Mouse (Mus musculus): ENCODE results near the gene Slc36a2. TPM values are rescaled to one million over a fixed set of nuclear protein-coding genes. Genes with fewer than 3 reads are reported as not detected.
"Not testable (repeated sequence)": the region's sequence is repeated elsewhere in the genome, so short reads cannot be mapped to it uniquely, and the experiment has no call there.

Gene Slc36a2
- polyA plus RNA-seq, 1 experiment from 2014 or later = 1.1 TPM

DNA sequence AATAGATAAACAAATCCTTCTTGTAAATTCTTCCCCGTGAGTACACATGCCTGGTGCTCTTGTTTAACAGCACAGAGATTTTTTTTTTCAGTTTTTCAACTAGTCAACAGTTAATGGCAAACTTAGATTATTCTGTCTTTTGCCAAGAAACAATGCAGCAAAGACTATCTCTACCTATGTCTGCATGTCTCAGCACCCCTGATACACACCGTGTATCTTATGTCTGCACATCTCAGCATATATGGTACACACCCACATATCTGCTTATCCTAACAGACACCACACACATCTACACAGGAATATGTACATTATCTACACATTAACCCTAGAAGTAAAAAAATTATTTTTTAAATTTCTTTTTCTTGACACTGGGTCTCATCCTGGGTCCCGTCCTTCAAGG is 58.2 kb downstream of the Slc36a2 start:
- Histone ChIP-seq H3K36me3 (ENCODE audit: insufficient read depth) (no peaks in the 10 kb centered on the region), H3K4me1 (ENCODE audit: insufficient read depth) (no peaks in the 10 kb centered on the region), H3K9ac (no peak overlapping the region), H3K27me3 (ENCODE audit: insufficient read depth, low read length) (no peaks in the 10 kb centered on the region), H3K4me3 (ENCODE audit: low read depth, low read length) (no peak overlapping the region), H3K4me2 (no peak overlapping the region), H3K9me3 (ENCODE audit: low read depth, low read length) (no peaks in the 10 kb centered on the region), H3K27ac (ENCODE audit: low read depth) (no peak overlapping the region)
- 68% methylated on average over 3 of the region's 3 CpGs for WGBS
- ATAC-seq (ENCODE audit: insufficient read depth) = no peak
- no peak for DNase-seq
- no peak for TF ChIP-seq CTCF (IDR thresholded peaks at IDR 0.05; ENCODE audit: low read depth)

DNA sequence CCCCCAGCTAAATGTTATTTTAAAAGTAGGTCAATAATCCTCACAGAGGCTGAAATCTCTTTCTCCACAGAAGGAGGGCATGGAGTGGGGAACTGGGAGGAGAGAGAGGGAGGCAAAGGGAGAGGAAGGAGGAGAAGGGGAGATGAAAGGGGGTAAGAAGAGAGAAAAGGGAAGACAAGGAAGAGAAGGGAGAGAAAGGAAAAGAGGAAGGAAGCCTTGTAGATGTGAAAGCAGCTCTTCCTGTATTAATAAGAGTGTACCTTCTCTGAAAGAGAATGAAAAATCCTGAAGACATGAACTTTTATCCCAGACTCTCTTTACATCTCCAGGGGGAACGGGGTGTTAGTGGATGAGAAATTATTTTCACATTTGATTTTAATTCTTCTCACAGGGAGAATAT is 63.4 kb downstream of the Slc36a2 start:
- Histone ChIP-seq H3K4me2 (no peak overlapping the region), H3K4me1 (ENCODE audit: insufficient read depth) (no peaks in the 10 kb centered on the region), H3K9ac (no peak overlapping the region), H3K27ac (ENCODE audit: low read depth) (no peak overlapping the region), H3K4me3 (ENCODE audit: low read depth, low read length) (no peak overlapping the region), H3K36me3 (ENCODE audit: insufficient read depth) (no peaks in the 10 kb centered on the region), H3K9me3 (ENCODE audit: low read depth, low read length) (no peaks in the 10 kb centered on the region), H3K27me3 (ENCODE audit: insufficient read depth, low read length) (no peaks in the 10 kb centered on the region)
- WGBS = 79% methylated on average over 1 of the region's 1 CpGs
- TF ChIP-seq CTCF (IDR thresholded peaks at IDR 0.05; ENCODE audit: low read depth) = no peak
- DNase-seq (no peak), ATAC-seq (ENCODE audit: insufficient read depth) (no peak)

DNA sequence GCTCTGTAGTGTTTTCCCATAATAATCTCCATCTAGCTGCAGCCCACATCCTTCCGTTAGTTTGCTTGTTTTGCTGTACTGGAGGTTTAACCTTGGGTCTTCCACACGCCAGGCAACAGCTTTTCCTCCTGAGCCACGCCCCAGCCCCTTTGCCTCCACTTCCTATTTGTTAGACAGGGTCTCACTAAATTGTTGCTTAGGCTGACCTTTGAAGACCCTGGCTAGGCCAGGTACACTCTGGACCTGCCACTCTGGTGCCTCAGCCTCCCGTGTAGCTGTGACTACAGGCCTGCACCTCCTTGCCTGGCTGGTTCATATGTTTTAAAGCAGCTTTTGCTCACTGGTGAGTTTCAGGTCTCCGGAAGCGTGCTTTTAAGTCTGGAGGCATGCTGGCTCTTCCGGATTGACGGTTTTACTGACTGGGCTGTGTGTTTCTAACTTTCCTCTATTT is 64.0 kb downstream of the Slc36a2 start:
- H3K4me3 ChIP-seq (ENCODE audit: low read depth, low read length) = no peak overlapping the region
- no peaks in the 10 kb centered on the region for H3K27me3 ChIP-seq (ENCODE audit: insufficient read depth, low read length)
- no peaks in the 10 kb centered on the region for H3K36me3 ChIP-seq (ENCODE audit: insufficient read depth)
- DNase-seq = peak; percentile 9
- no peak overlapping the region for H3K9ac ChIP-seq
- no peak for TF ChIP-seq CTCF (IDR thresholded peaks at IDR 0.05; ENCODE audit: low read depth)
- no peak overlapping the region for H3K4me2 ChIP-seq
- H3K9me3 ChIP-seq (ENCODE audit: low read depth, low read length) = no peaks in the 10 kb centered on the region
- ATAC-seq (ENCODE audit: insufficient read depth) = no peak
- H3K4me1 ChIP-seq (ENCODE audit: insufficient read depth) = no peaks in the 10 kb centered on the region
- H3K27ac ChIP-seq (ENCODE audit: low read depth) = no peak overlapping the region
- WGBS = 74% methylated on average over 8 of the region's 8 CpGs

DNA sequence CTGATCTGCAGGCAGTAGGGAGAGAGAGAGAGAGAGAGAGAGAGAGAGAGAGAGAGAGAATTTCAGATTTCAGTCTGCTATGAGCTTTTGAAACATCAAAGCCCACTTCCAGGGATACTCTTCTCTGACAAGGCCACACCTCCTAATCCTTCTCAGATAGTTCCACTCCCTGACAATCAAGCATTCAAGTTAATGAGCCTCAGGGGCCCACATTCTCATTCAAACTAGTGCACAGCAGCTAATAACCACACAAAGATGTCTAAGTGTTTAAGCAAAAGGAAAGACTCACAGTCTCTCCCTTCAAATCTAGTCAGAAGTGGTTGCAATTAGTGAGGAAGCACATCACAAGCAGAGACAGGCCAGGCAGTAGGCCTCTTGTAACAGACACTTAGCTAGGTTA is 64.6 kb downstream of the Slc36a2 start:
- H3K27ac ChIP-seq (ENCODE audit: low read depth) = 0 out of 2 replicates have a peak overlapping the region, but pooled peaks have one; percentile 8

DNA sequence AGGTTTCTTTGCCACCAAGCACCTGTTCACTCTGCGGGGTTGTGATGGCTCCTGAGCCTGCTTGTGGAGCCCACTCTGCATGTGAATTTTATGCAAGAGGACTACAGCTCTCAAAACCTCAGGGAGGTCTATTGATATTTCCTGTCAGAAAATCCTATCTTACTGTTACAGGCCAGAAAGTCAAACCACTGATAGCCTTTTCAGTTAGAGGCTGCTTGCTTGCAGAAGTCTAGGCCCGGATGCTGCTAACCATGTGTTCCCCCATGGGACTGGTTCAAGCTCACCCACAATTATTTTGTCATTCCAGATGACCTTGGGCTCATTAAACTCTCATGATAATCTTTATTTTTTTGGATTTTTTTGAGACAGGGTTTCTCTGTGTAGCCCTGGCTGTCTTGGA is 67.8 kb downstream of the Slc36a2 start:
- DNase-seq (no peak), ATAC-seq (ENCODE audit: insufficient read depth) (no peak)
- 86% methylated on average over 2 of the region's 2 CpGs for WGBS
- Histone ChIP-seq H3K4me2 (no peak overlapping the region), H3K4me1 (ENCODE audit: insufficient read depth) (0 out of 2 replicates have a peak, but pooled peaks cover 3% of the 10 kb centered on the region), H3K4me3 (ENCODE audit: low read depth, low read length) (no peak overlapping the region), H3K36me3 (ENCODE audit: insufficient read depth) (no peaks in the 10 kb centered on the region), H3K27me3 (ENCODE audit: insufficient read depth, low read length) (no peaks in the 10 kb centered on the region), H3K9me3 (ENCODE audit: low read depth, low read length) (no peaks in the 10 kb centered on the region), H3K27ac (ENCODE audit: low read depth) (no peak overlapping the region), H3K9ac (no peak overlapping the region)
- TF ChIP-seq CTCF (IDR thresholded peaks at IDR 0.05; ENCODE audit: low read depth) = no peak

More for the DNA sequence above, 64.6 kb downstream of the Slc36a2 start:
- Histone ChIP-seq H3K27me3 (ENCODE audit: insufficient read depth, low read length) (no peaks in the 10 kb centered on the region), H3K9ac (no peak overlapping the region), H3K36me3 (ENCODE audit: insufficient read depth) (no peaks in the 10 kb centered on the region), H3K4me1 (ENCODE audit: insufficient read depth) (no peaks in the 10 kb centered on the region), H3K4me3 (ENCODE audit: low read depth, low read length) (no peak overlapping the region), H3K4me2 (no peak overlapping the region), H3K9me3 (ENCODE audit: low read depth, low read length) (no peaks in the 10 kb centered on the region)
- TF ChIP-seq CTCF (IDR thresholded peaks at IDR 0.05; ENCODE audit: low read depth) = no peak
- DNase-seq = no peak
- no peak for ATAC-seq (ENCODE audit: insufficient read depth)

DNA sequence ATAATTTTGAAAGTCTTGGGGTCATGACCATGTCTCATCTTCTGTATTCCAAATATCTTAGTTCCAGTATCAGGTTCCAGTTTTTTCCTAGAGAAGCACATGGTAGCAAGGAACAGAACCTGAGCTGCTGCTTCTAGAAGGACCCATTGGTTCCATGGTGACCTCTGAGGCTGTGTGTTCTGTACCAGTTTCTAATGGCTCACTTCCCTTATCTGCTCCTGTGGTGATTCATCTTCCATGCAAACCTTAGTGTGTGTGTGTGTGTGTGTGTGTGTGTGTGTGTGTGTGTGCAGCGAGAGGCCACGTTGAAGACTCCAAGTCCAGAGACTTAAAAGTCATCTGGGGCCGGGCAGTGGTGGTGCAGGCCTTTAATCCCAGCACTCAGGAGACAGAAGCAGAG is 68.9 kb downstream of the Slc36a2 start:
- H3K27ac ChIP-seq (ENCODE audit: low read depth) = no peak overlapping the region
- no peak overlapping the region for H3K4me2 ChIP-seq
- DNase-seq (no peak), ATAC-seq (ENCODE audit: insufficient read depth) (no peak)
- 0 out of 2 replicates have a peak, but pooled peaks cover 3% of the 10 kb centered on the region for H3K4me1 ChIP-seq (ENCODE audit: insufficient read depth)
- no peaks in the 10 kb centered on the region for H3K27me3 ChIP-seq (ENCODE audit: insufficient read depth, low read length)
- 88% methylated on average over 3 of the region's 3 CpGs for WGBS
- no peak for TF ChIP-seq CTCF (IDR thresholded peaks at IDR 0.05; ENCODE audit: low read depth)
- no peaks in the 10 kb centered on the region for H3K9me3 ChIP-seq (ENCODE audit: low read depth, low read length)
- no peaks in the 10 kb centered on the region for H3K36me3 ChIP-seq (ENCODE audit: insufficient read depth)
- H3K9ac ChIP-seq = no peak overlapping the region
- H3K4me3 ChIP-seq (ENCODE audit: low read depth, low read length) = no peak overlapping the region

DNA sequence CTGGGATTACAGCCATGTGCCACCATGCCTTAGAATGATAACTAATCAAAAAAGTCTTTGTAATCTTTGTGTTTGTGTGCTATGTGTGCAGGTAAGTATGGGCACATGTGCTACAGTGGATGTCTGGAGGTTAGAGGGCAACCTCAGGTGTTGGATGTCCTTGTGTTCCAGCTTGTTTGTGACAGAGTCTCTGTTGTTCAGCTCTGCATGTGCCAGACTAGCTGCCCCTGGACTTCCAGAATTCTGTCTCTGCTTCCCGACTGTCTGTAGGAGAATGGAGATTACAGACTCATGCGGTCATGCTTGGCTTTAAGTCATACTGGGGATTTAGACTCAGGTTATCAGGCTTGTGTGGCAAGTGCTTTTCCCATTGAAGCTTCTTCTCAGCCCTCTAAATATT is 70.6 kb downstream of the Slc36a2 start:
- Histone ChIP-seq H3K36me3 (ENCODE audit: insufficient read depth) (no peaks in the 10 kb centered on the region), H3K27ac (ENCODE audit: low read depth) (no peak overlapping the region), H3K4me1 (ENCODE audit: insufficient read depth) (0 out of 2 replicates have a peak, but pooled peaks cover 3% of the 10 kb centered on the region), H3K9me3 (ENCODE audit: low read depth, low read length) (no peaks in the 10 kb centered on the region), H3K27me3 (ENCODE audit: insufficient read depth, low read length) (no peaks in the 10 kb centered on the region), H3K9ac (no peak overlapping the region), H3K4me3 (ENCODE audit: low read depth, low read length) (no peak overlapping the region), H3K4me2 (no peak overlapping the region)
- 64% methylated on average over 2 of the region's 2 CpGs for WGBS
- TF ChIP-seq CTCF (IDR thresholded peaks at IDR 0.05; ENCODE audit: low read depth) = no peak
- ATAC-seq (ENCODE audit: insufficient read depth) (no peak), DNase-seq (no peak)

DNA sequence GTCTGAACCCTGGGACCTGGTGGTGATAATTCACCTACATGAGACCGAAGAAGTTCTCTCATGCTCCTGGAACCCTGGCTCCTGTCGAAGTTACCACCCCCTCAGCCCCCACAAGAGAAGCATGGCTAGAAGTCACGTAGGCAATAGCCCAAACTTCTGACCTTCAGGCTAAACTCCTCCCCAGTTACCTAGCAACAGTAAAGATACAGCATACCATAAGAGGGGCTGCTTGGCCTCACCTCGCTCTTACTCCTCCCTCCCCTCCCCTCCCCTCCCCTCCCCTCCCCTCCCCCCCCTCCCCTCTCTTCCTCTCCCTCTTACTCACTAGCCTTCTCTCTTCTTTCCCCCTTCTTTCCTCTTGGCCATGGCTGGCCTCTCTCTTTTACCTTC is 71.0 kb downstream of the Slc36a2 start:
- not testable (repeated sequence) for H3K4me3 ChIP-seq (ENCODE audit: low read depth, low read length); H3K27me3 ChIP-seq (ENCODE audit: insufficient read depth, low read length); H3K4me2 ChIP-seq; H3K4me1 ChIP-seq (ENCODE audit: insufficient read depth); DNase-seq; H3K9ac ChIP-seq; ATAC-seq (ENCODE audit: insufficient read depth); H3K9me3 ChIP-seq (ENCODE audit: low read depth, low read length); H3K36me3 ChIP-seq (ENCODE audit: insufficient read depth)
- H3K27ac ChIP-seq (ENCODE audit: low read depth) = peak overlapping the region; percentile 70
- 12% methylated on average over 4 of the region's 4 CpGs for WGBS

All from lung, embryonic 14.5 days (tissue).